26 mouse cellular contexts compared by ENCODE assay signal in the genomic region with DNA sequence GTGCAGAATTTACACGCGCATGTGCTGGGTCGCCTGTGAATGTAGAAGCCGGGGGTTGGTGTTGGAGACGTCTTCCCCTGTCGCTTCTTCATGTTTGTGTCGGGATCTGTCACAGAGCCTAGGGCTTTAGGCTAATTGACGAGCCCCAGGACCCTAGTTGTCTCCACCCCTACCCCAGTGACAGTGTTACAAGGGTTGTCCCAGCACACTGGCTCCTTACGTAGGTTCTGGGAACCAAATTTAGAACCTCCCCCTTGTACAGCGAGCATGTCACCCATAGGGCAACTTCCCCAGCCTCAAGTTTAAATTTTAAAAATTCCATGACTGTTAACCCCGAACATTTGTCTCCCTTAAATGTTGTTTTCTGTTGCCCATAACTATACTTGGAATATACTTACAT.
DNase-seq lines count a peak whose midpoint lies in the region; ATAC-seq and TF ChIP-seq lines count a peak whose summit lies in the region.
"Had no signal": no experiment of that assay in that cellular context is flagged by ENCODE, and none has a peak within 500 bp of the region (broad histone marks: within the 10 kb centered on the region; RNA-seq: fewer than 3 reads in every experiment).

No protein-coding gene starts in this region.

- H3K9ac ChIP-seq in heart, embryonic 12.5 days = peak overlapping the region; percentile 8; the same call in 1 of the 2 replicates
- H3K9ac ChIP-seq in kidney, embryonic 15.5 days = no peak overlapping the region
- no peak overlapping the region for H3K9ac ChIP-seq in limb, embryonic 12.5 days (replicated peaks)
- no peak overlapping the region for H3K9ac ChIP-seq in lung, postnatal 0 days (replicated peaks; ENCODE audit: low read depth)
- H3K9ac ChIP-seq: forebrain, embryonic 13.5 days; heart, embryonic 15.5 days; hindbrain, embryonic 13.5 days had no signal

- no peak for TF ChIP-seq CTCF in lung, postnatal 0 days (IDR thresholded peaks at IDR 0.05)

- H3K27me3 ChIP-seq in heart, embryonic 12.5 days (replicated peaks) = no peaks in the 10 kb centered on the region
- no peaks in the 10 kb centered on the region for H3K27me3 ChIP-seq in kidney, embryonic 15.5 days
- no peaks in the 10 kb centered on the region for H3K27me3 ChIP-seq in limb, embryonic 12.5 days
- no peaks in the 10 kb centered on the region for H3K27me3 ChIP-seq in limb, embryonic 10.5 days (ENCODE audit: low read depth, poor library complexity, severe bottlenecking)
- no peaks in the 10 kb centered on the region for H3K27me3 ChIP-seq in lung, postnatal 0 days (replicated peaks; ENCODE audit: insufficient read depth, low read length)
- H3K27me3 ChIP-seq: forebrain, embryonic 13.5 days; heart, embryonic 15.5 days; hindbrain, embryonic 13.5 days; Patski had no signal

- no peak for ATAC-seq in heart, embryonic 12.5 days (ENCODE audit: insufficient number of reproducible peaks, low FRiP score)
- no peak for ATAC-seq in kidney, embryonic 15.5 days (replicated peaks; ENCODE audit: low FRiP score)
- no peak for ATAC-seq in limb, embryonic 12.5 days (ENCODE audit: insufficient number of reproducible peaks, insufficient read depth, low FRiP score, low TSS enrichment, low read depth)
- peak; percentile 59 for ATAC-seq in lung, postnatal 0 days
- ATAC-seq: forebrain, embryonic 13.5 days; forebrain, embryonic 16.5 days; hindbrain, embryonic 16.5 days; Patski had no signal

- H3K4me1 ChIP-seq in heart, embryonic 12.5 days (replicated peaks) = peaks cover 75% of the 10 kb centered on the region
- peaks cover 81% of the 10 kb centered on the region for H3K4me1 ChIP-seq in kidney, embryonic 15.5 days
- H3K4me1 ChIP-seq in limb, embryonic 12.5 days (replicated peaks) = peaks cover 85% of the 10 kb centered on the region
- peaks cover 76% of the 10 kb centered on the region for H3K4me1 ChIP-seq in limb, embryonic 10.5 days
- H3K4me1 ChIP-seq in lung, postnatal 0 days (ENCODE audit: insufficient read depth, low read depth, low read length) = peaks cover 18% of the 10 kb centered on the region; the same call in 1 of the 2 replicates

- 55% methylated on average over 11 of the region's 11 CpGs for WGBS in heart, embryonic 12.5 days
- 59% methylated on average over 11 of the region's 11 CpGs for WGBS in kidney, embryonic 15.5 days
- 69% methylated on average over 11 of the region's 11 CpGs for WGBS in limb, embryonic 12.5 days
- 70% methylated on average over 11 of the region's 11 CpGs for WGBS in limb, embryonic 10.5 days
- WGBS in lung, postnatal 0 days = 53% methylated on average over 11 of the region's 11 CpGs

- H3K36me3 ChIP-seq in heart, embryonic 12.5 days = no peaks in the 10 kb centered on the region
- no peaks in the 10 kb centered on the region for H3K36me3 ChIP-seq in kidney, embryonic 15.5 days
- no peaks in the 10 kb centered on the region for H3K36me3 ChIP-seq in limb, embryonic 12.5 days
- H3K36me3 ChIP-seq in limb, embryonic 10.5 days = no peaks in the 10 kb centered on the region
- H3K36me3 ChIP-seq in lung, postnatal 0 days (ENCODE audit: insufficient read depth, low read length) = no peaks in the 10 kb centered on the region
- H3K36me3 ChIP-seq: forebrain, embryonic 10.5 days; G1E; heart, embryonic 15.5 days; hindbrain, embryonic 10.5 days; hindbrain, embryonic 13.5 days had no signal

- no peak overlapping the region for H3K27ac ChIP-seq in heart, embryonic 12.5 days (ENCODE audit: poor library complexity, severe bottlenecking)
- peak overlapping the region; percentile 29; the same call in 1 of the 2 replicates for H3K27ac ChIP-seq in kidney, embryonic 15.5 days
- H3K27ac ChIP-seq in limb, embryonic 12.5 days = peak overlapping the region; percentile 41; the same call in 1 of the 2 replicates
- H3K27ac ChIP-seq in limb, embryonic 10.5 days = no peak overlapping the region
- H3K27ac ChIP-seq in lung, postnatal 0 days (ENCODE audit: low read length) = peak overlapping the region; percentile 74
- H3K27ac ChIP-seq: forebrain, embryonic 13.5 days; heart, adult 2 months; heart, embryonic 15.5 days; hindbrain, embryonic 10.5 days; hindbrain, embryonic 13.5 days had no signal

- no peaks in the 10 kb centered on the region for H3K9me3 ChIP-seq in heart, embryonic 12.5 days (replicated peaks)
- no peaks in the 10 kb centered on the region for H3K9me3 ChIP-seq in kidney, embryonic 15.5 days (replicated peaks)
- no peaks in the 10 kb centered on the region for H3K9me3 ChIP-seq in limb, embryonic 12.5 days
- H3K9me3 ChIP-seq in limb, embryonic 10.5 days (replicated peaks) = no peaks in the 10 kb centered on the region
- H3K9me3 ChIP-seq in lung, postnatal 0 days (ENCODE audit: low read length) = no peaks in the 10 kb centered on the region
- H3K9me3 ChIP-seq: forebrain, embryonic 10.5 days; forebrain, embryonic 13.5 days; heart, embryonic 15.5 days; hindbrain, embryonic 10.5 days; hindbrain, embryonic 13.5 days had no signal

- TF ChIP-seq EP300 in lung, postnatal 0 days (IDR thresholded peaks at IDR 0.05) = peak; percentile 26; the same call in 1 of the 2 replicates

- DNase-seq in heart, adult 8-10 months (ENCODE audit: low spot score) = no peak
- DNase-seq in kidney, postnatal 14 days = no peak
- DNase-seq in limb, embryonic 10.5 days (ENCODE audit: low spot score) = no peak
- peak; percentile 66 for DNase-seq in lung, postnatal 0 days (ENCODE audit: low spot score)
- no peak for DNase-seq in lung, postnatal 25 days (ENCODE audit: low spot score)
- DNase-seq: adrenal gland, postnatal 10 days; adrenal gland, postnatal 36 days; B cell, adult 2 months; cerebellum, adult 18-20 months; cerebellum, adult 9-10 months; cerebellum, postnatal 14 days; gastrocnemius, postnatal 10 days; gastrocnemius, postnatal 36 days; heart, adult 2 months had no signal

- H3K4me2 ChIP-seq in heart, embryonic 12.5 days = no peak overlapping the region
- H3K4me2 ChIP-seq in kidney, embryonic 15.5 days = no peak overlapping the region
- H3K4me2 ChIP-seq in limb, embryonic 12.5 days = no peak overlapping the region
- H3K4me2 ChIP-seq in lung, postnatal 0 days (replicated peaks; ENCODE audit: low read depth, low read length) = no peak overlapping the region
- H3K4me2 ChIP-seq: forebrain, embryonic 13.5 days; heart, embryonic 15.5 days; hindbrain, embryonic 13.5 days had no signal

- H3K4me3 ChIP-seq in heart, embryonic 12.5 days = no peak overlapping the region
- no peak overlapping the region for H3K4me3 ChIP-seq in kidney, embryonic 15.5 days (replicated peaks)
- H3K4me3 ChIP-seq in limb, embryonic 12.5 days (replicated peaks) = no peak overlapping the region
- H3K4me3 ChIP-seq in limb, embryonic 10.5 days = no peak overlapping the region
- no peak overlapping the region for H3K4me3 ChIP-seq in lung, postnatal 0 days (ENCODE audit: low read depth, low read length)
- H3K4me3 ChIP-seq: forebrain, embryonic 10.5 days; forebrain, embryonic 13.5 days; heart, adult 2 months; heart, embryonic 15.5 days; hindbrain, embryonic 10.5 days; hindbrain, embryonic 13.5 days had no signal

Comparison
In these comparisons a context has a peak if more than half of its experiments do, and no peak if none do; other contexts are left out.
1. H3K27ac ChIP-seq: peak in kidney, embryonic 15.5 days (single experiment), limb, embryonic 12.5 days (single experiment) and lung, postnatal 0 days (single experiment); none in heart, embryonic 12.5 days (single experiment) and limb, embryonic 10.5 days (single experiment).